ENCODE assay signal across 7 mouse cellular contexts in genomic region chrX:11493526-11494245, GRCm38 (mm10).
A peak's percentile ranks its signal among the peaks of the same experiment; 100 is the strongest.
DNase-seq lines count a peak whose midpoint lies in the region; ATAC-seq and TF ChIP-seq lines count a peak whose summit lies in the region.

No protein-coding gene starts in this region.

- peak overlapping the region; percentile 66 for H3K27ac ChIP-seq in lung, embryonic 16.5 days (ENCODE audit: low read length)
- H3K27ac ChIP-seq in forebrain, postnatal 0 days (ENCODE audit: low read depth, low read length), result peak overlapping the region; percentile 94
- peak overlapping the region; percentile 76 for H3K27ac ChIP-seq in limb, embryonic 10.5 days
- no peak overlapping the region for H3K27ac ChIP-seq in olfactory bulb, adult 2 months (ENCODE audit: insufficient read depth, low read depth, low read length)

- TF ChIP-seq CTCF in forebrain, postnatal 0 days (IDR thresholded peaks at IDR 0.05; ENCODE audit: low read depth), result no peak
- no peak for TF ChIP-seq CTCF in olfactory bulb, adult 2 months (IDR thresholded peaks at IDR 0.05; ENCODE audit: insufficient read depth, low read depth, low read length)

- no peaks in the 10 kb centered on the region for H3K36me3 ChIP-seq in lung, embryonic 16.5 days (ENCODE audit: control insufficient read depth, insufficient read depth, low read length)
- no peaks in the 10 kb centered on the region for H3K36me3 ChIP-seq in forebrain, postnatal 0 days (ENCODE audit: insufficient read depth)
- no peaks in the 10 kb centered on the region for H3K36me3 ChIP-seq in limb, embryonic 10.5 days

- peak overlapping the region; percentile 62 for H3K4me2 ChIP-seq in lung, embryonic 16.5 days (ENCODE audit: low read depth, low read length)
- peak overlapping the region; percentile 43 for H3K4me2 ChIP-seq in forebrain, postnatal 0 days (ENCODE audit: low read depth)

- peaks cover 12% of the 10 kb centered on the region for H3K4me1 ChIP-seq in lung, embryonic 16.5 days (replicated peaks; ENCODE audit: control insufficient read depth, insufficient read depth, low read length)
- H3K4me1 ChIP-seq in forebrain, postnatal 0 days (ENCODE audit: insufficient read depth), result peaks cover 2% of the 10 kb centered on the region; the same call in 1 of the 2 replicates
- H3K4me1 ChIP-seq in limb, embryonic 10.5 days, result peaks cover 31% of the 10 kb centered on the region
- H3K4me1 ChIP-seq in olfactory bulb, adult 2 months (ENCODE audit: control insufficient read depth, insufficient read depth, low read length), result peaks cover 12% of the 10 kb centered on the region; the same call in 1 of the 2 replicates

- H3K4me3 ChIP-seq in lung, embryonic 16.5 days (ENCODE audit: low read length), result peak overlapping the region; percentile 31
- H3K4me3 ChIP-seq in forebrain, postnatal 0 days (ENCODE audit: low read depth, low read length), result no peak overlapping the region
- H3K4me3 ChIP-seq in limb, embryonic 10.5 days, result peak overlapping the region; percentile 26; the same call in 1 of the 2 replicates
- peak overlapping the region; percentile 29; the same call in 1 of the 2 replicates for H3K4me3 ChIP-seq in olfactory bulb, adult 2 months (ENCODE audit: insufficient read depth, low read depth, low read length)

- WGBS in lung, embryonic 16.5 days, result 28% methylated on average over 19 of the region's 19 CpGs
- WGBS in forebrain, postnatal 0 days, result 41% methylated on average over 19 of the region's 19 CpGs
- 31% methylated on average over 19 of the region's 19 CpGs for WGBS in limb, embryonic 10.5 days
- WGBS in olfactory bulb, adult 2 months, result 29% methylated on average over 18 of the region's 19 CpGs

- no peak for TF ChIP-seq POLR2A in olfactory bulb, adult 2 months (IDR thresholded peaks at IDR 0.05; ENCODE audit: insufficient read depth, low read depth, low read length)

- no peaks in the 10 kb centered on the region for H3K9me3 ChIP-seq in lung, embryonic 16.5 days (ENCODE audit: control insufficient read depth, low read length)
- H3K9me3 ChIP-seq in forebrain, postnatal 0 days (ENCODE audit: low read length), result no peaks in the 10 kb centered on the region
- no peaks in the 10 kb centered on the region for H3K9me3 ChIP-seq in limb, embryonic 10.5 days (replicated peaks)

- H3K9ac ChIP-seq in lung, embryonic 16.5 days (ENCODE audit: low read length), result peak overlapping the region; percentile 53
- H3K9ac ChIP-seq in forebrain, postnatal 0 days, result peak overlapping the region; percentile 40

- ATAC-seq in lung, embryonic 16.5 days (ENCODE audit: low read depth), result peak; percentile 50
- ATAC-seq in forebrain, postnatal 0 days, result peak; percentile 53

- H3K27me3 ChIP-seq in lung, embryonic 16.5 days (ENCODE audit: control insufficient read depth, insufficient read depth, low read depth, low read length), result no peaks in the 10 kb centered on the region; the same call in 1 of the 2 replicates
- no peaks in the 10 kb centered on the region for H3K27me3 ChIP-seq in forebrain, postnatal 0 days (ENCODE audit: insufficient read depth, low read length)
- H3K27me3 ChIP-seq in limb, embryonic 10.5 days (ENCODE audit: low read depth, poor library complexity, severe bottlenecking), result peaks cover 98% of the 10 kb centered on the region

- no peak for DNase-seq in lung, postnatal 36 days
- peak; percentile 62 for DNase-seq in forebrain, postnatal 0 days
- peak; percentile 37 for DNase-seq in limb, embryonic 10.5 days (ENCODE audit: low spot score)
- DNase-seq in spleen, postnatal 36 days (ENCODE audit: low spot score in 2 of 2), result no peak
- no peak for DNase-seq in natural killer cell, adult 2 months (ENCODE audit: low spot score in 2 of 2)

Comparison
In these comparisons a context has a peak if more than half of its experiments do, and no peak if none do; other contexts are left out.
1. DNase-seq: peak in forebrain, postnatal 0 days (single experiment) and limb, embryonic 10.5 days (single experiment); none in lung, postnatal 36 days (single experiment), spleen, postnatal 36 days (0 of 2) and natural killer cell, adult 2 months (0 of 2).